Mouse (Mus musculus) left cerebral cortex, adult 2 months (tissue): Measurements from ENCODE around the gene Pom121l2. TPM values are rescaled to one million over a fixed set of nuclear protein-coding genes. Genes with fewer than 3 reads are reported as not detected.
"Not testable (repeated sequence)": the region's sequence is repeated elsewhere in the genome, so short reads cannot be mapped to it uniquely, and the experiment has no call there.

ENCODE experiments used
- DNase-seq, 2 experiments: peaks; one replicate each; pipeline ENCODE4 v3.0.0; 2021 to 2022; ENCODE audit warnings: low spot score in 2 of 2, mixed read lengths in 1 of 2; ENCODE audit errors: extremely low spot score in 1 of 2
- H3K27ac ChIP-seq: fragments of 200-600 bp; 2 replicates; pipeline ENCODE4 v1.8.1; 2022
- H3K4me3 ChIP-seq: fragments of 200-600 bp; 2 replicates; pipeline ENCODE4 v1.8.1; 2022
- CTCF ChIP-seq: fragments of 200-600 bp; IDR thresholded peaks from 2 replicates; pipeline ENCODE4 v1.8.1; 2022; ENCODE audit warnings: antibody characterized with exemption, mild to moderate bottlenecking, moderate library complexity
- intact Hi-C: fragments of 180-260 bp; cut with DNase I; formaldehyde crosslinking; loops from one replicate; pipeline ENCODE4 v1.15.1; 2025
- total RNA-seq, 2 experiments: library from RNA; stranded (reverse); gene quantifications; 2 replicates each; pipeline ENCODE4 v1.2.3; 2021

Pom121l2 gene
- total RNA-seq, 2 experiments from 2014 or later: not detected

DNA sequence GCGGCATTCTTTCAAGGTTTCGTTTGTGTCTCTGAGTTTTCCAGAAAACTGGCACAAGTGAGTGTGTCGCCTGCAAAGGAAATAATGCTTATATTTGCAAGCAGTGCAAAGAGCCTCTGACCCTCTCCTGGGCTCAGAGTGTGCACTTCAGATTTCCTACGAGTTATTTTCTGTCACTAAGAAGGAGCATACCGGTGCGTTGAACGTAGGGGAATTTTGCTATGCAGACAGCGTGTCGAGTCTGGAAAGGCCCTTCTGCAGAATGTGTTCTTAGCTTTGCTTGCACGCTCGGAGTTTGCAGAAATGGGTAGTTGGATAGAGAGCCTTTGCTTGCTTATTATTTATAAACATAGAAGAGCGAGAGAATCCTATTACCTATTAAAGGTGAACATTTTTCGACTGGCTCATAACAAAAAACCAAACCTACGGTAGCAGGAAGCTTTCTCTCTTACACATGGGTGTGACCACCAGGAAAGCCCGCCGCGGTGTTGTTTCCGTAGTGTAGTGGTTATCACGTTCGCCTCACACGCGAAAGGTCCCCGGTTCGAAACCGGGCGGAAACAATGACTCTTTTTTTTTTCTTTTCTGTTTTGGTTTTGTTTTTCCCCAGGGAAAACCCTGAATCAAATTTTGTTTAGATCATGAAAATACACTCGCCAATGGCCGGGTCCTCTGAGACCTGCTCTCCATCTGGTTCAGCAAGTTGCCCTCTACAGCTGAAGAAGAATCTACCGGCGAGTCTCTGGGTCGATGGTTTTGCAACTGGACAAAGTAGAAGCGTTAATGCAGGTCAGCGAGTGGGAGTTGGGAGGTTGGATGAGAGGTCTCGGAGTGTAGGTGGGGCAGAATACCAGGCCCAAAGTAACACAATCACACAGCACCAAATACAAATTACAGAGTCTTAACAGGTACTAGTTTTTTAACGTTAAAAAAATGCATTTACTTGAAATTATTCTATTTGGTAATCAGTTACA is 45.4 kb downstream of the Pom121l2 start:
- Histone ChIP-seq H3K4me3 (peak overlapping the region; percentile 58), H3K27ac (no peak overlapping the region)
- peak; percentile 86 to 91 for DNase-seq
- TF ChIP-seq CTCF: no peak; the same call in 1 of the 2 replicates
- intact Hi-C loops: loop anchor here (5.0 to 10.0 kb wide), 5 partner anchors 172 to 1506 kb away; partner anchors contain the start of genes Hist1h2af and Hist1h4h

DNA sequence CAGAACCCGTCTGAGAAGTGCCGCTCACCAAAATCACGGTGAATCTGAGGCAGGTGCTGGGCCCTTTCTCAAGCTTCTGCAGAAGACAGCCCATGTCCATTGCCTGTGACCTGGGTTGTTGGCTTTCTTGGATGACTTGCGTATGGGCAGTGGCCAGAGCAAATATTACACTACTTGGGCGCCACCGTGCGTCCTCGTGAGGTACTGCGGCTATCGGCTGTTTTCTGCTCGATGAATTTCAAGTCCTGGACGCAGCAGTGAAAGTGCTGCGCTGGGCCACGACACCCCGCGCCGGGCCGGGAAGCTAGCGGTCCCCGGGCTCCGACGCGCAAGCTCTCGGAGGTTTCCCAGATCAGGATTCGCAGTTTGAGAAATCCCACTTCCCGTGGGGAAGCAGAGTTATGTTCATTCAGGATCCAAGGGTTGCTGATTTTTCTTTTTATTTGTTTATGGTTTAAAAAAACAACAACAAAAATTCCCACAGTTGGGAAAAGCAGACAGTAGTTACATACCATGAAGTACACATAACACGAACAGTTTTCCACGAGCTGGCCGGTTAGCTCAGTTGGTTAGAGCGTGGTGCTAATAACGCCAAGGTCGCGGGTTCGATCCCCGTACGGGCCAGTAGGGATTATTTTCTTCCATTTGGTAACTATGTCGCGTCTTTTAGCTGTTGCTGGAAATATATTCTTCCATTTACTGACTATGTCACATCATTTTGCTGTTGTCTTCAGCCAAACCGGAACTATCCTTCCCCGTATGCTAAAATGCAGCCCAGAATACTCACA is 47.9 kb downstream of the Pom121l2 start:
- intact Hi-C loops: loop anchor here (1.0 to 10.0 kb wide), 8 partner anchors 55 to 1503 kb away; partner anchors contain the start of genes Hist1h2af and Hist1h4h
- H3K27ac ChIP-seq: peak overlapping the region; percentile 79

DNA sequence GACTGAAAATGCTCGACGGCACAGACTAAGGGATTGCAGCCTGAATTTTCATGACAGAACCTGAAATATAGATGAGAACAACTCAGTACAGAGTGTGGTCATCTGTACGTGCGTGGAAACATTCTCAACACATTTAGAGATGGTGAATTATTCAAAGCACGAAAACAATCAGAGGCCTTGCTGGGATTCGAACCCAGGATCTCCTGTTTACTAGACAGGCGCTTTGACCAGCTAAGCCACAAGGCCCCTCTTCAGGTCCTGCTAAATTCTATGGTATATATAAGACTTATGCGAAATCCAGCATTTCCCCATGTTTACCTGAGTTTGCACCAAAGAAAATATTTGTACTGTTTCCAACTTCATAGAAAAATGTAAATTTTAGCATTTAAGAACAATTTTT is 48.9 kb downstream of the Pom121l2 start:
- DNase-seq: no peak
- H3K4me3 ChIP-seq: no peak overlapping the region
- H3K27ac ChIP-seq: no peak overlapping the region
- intact Hi-C loops: loop anchor here (1.0 to 10.0 kb wide), 8 partner anchors 90 to 1502 kb away; partner anchors contain the start of genes Hist1h2af and Hist1h4h
- TF ChIP-seq CTCF: no peak

More for the DNA sequence above, 47.9 kb downstream of the Pom121l2 start:
- TF ChIP-seq CTCF: peak; percentile 95
- peak overlapping the region; percentile 52 for H3K4me3 ChIP-seq
- DNase-seq: peak; percentile 89 to 92

DNA sequence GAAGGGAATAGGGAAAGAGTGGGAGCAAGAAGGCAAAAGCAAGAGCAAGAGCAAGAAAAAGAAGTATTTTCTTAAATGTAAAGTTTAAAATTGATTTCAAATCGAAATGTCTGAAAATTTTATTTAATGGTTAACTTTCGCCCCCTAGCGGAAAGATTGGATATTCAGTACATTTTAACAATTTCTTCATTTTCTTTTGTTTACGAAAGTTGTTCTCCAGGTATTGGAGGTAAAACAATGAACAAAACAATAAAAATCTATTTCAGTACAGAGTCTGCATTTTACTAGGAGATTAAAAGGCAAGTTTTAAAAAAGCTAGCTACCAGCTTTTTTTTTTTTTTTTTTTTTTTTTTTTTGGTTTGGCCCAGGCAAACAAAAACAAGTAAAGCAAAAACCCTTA is 49.5 kb downstream of the Pom121l2 start:
- intact Hi-C loops: loop anchor here (10.0 kb wide), 1 partner anchor 206 kb away; no protein-coding TSS in a partner anchor
- H3K27ac ChIP-seq: no peak overlapping the region
- no peak for DNase-seq
- TF ChIP-seq CTCF: peak; percentile 73
- H3K4me3 ChIP-seq: no peak overlapping the region

DNA sequence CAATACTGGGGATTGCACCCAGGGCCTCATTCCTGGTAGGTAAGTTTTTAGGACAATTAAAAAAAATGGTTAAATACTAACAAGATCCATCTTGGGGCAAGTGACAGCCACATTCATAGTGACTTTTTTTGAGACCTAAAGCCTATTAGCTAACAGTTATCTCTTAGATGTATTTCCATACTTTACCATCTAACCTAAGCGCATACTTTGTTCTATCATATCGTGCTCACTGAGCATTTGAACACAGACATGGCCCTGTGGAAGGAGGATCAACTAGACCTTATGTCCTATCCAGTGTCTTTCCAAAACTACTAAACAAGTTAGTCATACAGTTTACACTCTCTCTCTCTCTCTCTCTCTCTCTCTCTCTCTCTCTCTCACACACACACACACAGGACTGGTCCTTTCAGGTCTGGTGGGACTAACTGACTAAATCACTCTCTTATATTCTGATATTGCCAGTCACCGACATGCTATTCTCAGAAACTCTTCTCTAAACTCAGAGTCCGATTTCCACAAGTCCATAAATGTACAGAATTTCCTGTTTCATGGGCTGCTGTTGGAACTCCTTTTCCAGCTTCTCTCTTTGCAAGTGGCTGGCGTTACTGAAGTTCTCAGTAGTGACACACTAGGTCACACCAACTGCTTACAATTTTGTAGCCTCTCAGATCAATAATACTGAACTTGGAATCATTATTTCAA is 52.9 kb downstream of the Pom121l2 start:
- no peak overlapping the region for H3K4me3 ChIP-seq
- no peak for DNase-seq
- intact Hi-C loops: loop anchor here (10.0 kb wide), 1 partner anchor 209 kb away; no protein-coding TSS in a partner anchor

DNA sequence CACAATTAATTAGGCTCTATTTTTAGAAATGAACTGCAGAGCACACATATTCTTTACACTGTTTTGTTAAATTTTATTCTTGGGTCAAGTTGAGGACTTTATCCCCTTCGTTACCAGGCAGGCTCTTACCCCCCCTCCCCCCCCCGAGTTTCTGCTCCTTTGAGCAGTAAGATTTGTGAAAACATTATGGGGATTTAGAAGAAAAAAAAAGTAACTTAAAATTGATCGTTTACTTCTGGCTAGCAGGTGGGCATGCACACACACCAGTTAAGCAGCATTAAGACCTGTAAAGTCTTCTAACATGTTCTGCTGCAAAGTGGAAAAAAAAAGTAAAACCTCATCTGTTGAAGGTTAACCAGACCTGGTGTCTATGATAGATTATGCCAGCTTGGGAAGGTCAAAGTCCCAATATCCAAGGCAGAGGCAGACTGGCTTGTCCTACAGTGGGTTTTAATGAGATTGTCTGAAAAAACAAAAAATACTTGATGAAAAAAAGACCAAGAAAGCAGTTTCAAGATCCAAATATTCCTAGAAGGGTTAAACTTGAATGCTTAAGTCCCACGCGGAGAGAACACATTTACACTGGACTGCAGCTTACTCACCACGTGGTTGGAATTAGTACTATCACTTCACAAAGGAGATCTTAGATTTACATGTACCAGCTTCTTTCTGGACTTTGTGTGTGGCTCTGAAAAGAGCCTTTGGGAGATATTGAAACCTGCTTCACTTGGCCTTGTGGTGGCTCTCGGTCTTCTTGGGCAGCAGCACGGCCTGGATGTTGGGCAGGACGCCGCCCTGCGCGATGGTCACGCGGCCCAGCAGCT is 53.7 kb downstream of the Pom121l2 start:
- DNase-seq: no peak
- H3K27ac ChIP-seq: no peak overlapping the region
- peak overlapping the region; percentile 34 for H3K4me3 ChIP-seq
- TF ChIP-seq CTCF: no peak
- intact Hi-C loops: loop anchor here (10.0 kb wide), 1 partner anchor 210 kb away; no protein-coding TSS in a partner anchor

More for the DNA sequence above, 52.9 kb downstream of the Pom121l2 start:
- no peak for TF ChIP-seq CTCF
- H3K27ac ChIP-seq: no peak overlapping the region

DNA sequence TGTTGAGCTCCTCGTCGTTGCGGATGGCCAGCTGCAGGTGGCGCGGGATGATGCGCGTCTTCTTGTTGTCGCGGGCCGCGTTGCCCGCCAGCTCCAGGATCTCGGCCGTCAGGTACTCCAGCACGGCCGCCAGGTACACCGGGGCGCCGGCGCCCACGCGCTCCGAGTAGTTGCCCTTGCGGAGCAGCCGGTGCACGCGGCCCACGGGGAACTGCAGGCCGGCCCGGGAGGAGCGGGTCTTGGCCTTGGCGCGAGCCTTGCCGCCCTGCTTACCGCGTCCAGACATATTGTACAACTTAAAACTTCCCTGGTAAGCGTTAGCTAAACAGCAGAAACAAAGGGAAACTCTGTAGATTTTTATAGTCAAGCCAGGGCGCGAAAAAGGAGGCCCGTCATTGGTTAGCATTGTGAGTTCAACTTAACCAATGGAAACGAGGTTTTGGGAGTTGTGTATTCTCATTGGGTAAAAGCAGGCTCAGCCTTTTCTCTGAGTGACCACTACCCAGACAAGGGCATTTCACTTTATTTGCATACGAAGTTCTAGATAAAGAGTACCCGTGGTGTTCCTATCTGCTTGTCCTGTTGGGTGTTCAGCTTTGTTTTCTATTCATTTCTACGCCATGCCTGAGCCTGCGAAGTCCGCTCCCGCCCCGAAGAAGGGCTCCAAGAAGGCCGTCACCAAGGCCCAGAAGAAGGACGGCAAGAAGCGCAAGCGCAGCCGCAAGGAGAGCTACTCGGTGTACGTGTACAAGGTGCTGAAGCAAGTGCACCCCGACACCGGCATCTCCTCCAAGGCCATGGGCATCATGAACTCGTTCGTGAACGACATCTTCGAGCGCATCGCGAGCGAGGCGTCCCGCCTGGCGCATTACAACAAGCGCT is 54.5 kb downstream of the Pom121l2 start, which contains the start of the genes Hist1h2ah and Hist1h2bk:
TSS of gene Hist1h2ah (minus strand) at position 302 of the 882 bp plus-strand sequence.
TSS of gene Hist1h2bk (plus strand) at position 604 of the 882 bp plus-strand sequence.
- intact Hi-C loops: loop anchor here (10.0 kb wide), 1 partner anchor 211 kb away; no protein-coding TSS in a partner anchor
- H3K27ac ChIP-seq: not testable (repeated sequence)
- DNase-seq: peak; percentile 76 to 84
- peak within 1 kb of the TSS; percentile 43 for H3K4me3 ChIP-seq

DNA sequence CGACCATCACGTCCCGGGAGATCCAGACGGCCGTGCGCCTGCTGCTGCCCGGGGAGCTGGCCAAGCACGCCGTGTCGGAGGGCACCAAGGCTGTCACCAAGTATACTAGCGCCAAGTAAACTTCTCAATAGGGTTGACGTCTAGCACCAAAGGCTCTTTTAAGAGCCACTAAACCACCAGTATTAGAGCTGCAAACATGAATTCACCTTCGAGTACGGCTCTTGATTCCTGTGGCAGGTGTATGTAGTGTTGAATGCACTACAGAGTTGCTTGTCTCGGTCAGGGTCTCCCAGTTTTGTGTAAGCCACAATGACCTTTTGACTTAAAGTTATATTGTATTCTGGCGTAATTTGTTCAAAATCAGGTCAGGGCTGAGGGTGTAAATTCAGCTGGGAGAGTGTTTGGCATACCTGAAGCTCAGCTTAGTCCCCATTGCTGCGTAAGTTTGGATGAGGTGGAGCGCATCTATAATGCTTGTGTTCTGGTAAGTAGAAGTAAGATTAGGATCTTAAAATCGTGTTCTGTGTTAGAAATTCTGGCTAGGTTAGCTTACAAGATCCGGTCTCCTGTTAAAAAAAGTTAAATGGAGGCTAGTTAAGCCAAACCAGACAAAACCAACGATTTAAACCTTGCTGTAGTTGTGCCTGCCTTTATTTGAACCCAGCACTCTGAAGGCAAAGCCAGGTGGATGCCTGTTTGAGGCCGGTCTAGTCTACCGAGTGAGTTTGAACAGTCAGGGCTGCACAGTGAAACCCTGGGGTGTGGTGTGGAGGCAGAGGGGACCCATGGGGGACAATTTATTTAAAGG is 55.4 kb downstream of the Pom121l2 start:
- no peak for DNase-seq
- no peak overlapping the region for H3K27ac ChIP-seq
- intact Hi-C loops: loop anchor here (10.0 kb wide), 1 partner anchor 212 kb away; no protein-coding TSS in a partner anchor
- H3K4me3 ChIP-seq: peak overlapping the region; percentile 41
- no peak for TF ChIP-seq CTCF
